Mouse (Mus musculus): ENCODE data around the gene C1qa. TPM values are rescaled to one million over a fixed set of nuclear protein-coding genes. Genes with fewer than 3 reads are reported as not detected.
A peak's percentile ranks its signal among the peaks of the same experiment; 100 is the strongest.

Gene C1qa
- polyA plus RNA-seq (2015; fragmentation: Nextera tagmentation; extraction: Ambion mirVana), result 31.9 and 35.0 TPM in 2 replicates

DNA sequence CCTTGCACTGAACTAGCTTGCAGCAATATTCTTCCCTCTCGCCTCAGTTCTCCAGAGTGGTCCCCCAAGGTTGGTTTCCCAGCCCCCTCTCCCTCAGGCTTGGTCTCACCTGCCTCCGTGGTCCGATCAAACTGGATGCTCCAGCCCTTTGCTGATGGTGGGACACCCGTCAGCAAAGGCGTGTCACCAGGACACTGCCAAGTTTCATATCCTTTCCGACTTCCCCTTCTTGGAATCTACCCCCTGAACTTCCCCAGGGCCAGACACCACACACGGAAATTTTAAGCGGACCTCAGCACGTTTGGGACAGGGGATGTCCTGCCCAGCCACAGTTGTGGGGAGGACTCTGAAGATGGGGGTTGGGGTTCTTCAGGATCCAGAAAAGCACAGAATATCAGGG lies at the start of gene C1qa:
Gene C1qa (minus strand): TSS at position 167 of the 400 bp plus-strand sequence.
- Histone ChIP-seq H3K9me3 (replicated peaks) (no peaks in the 10 kb centered on the region), H3K9ac (no peak within 1 kb of the TSS), H3K27ac (no peak within 1 kb of the TSS), H3K4me2 (no peak within 1 kb of the TSS), H3K27me3 (peaks cover 43% of the 10 kb centered on the region), H3K4me1 (replicated peaks) (no peaks in the 10 kb centered on the region), H3K36me3 (no peaks in the 10 kb centered on the region), H3K4me3 (replicated peaks) (no peak within 1 kb of the TSS)
- no peak for DNase-seq
- 49% methylated on average over 9 of the region's 9 CpGs for WGBS (ENCODE audit: insufficient replicate concordance)
- ATAC-seq (ENCODE audit: low read depth), result no peak

GRCm38 (mm10) chr4:136945397-136945796 lies 46.8 kb upstream of the C1qa start:
- H3K4me1 ChIP-seq (replicated peaks), result no peaks in the 10 kb centered on the region
- DNase-seq, result no peak
- 53% methylated on average over 17 of the region's 17 CpGs for WGBS (ENCODE audit: insufficient replicate concordance)
- no peaks in the 10 kb centered on the region for H3K36me3 ChIP-seq
- no peak overlapping the region for H3K9ac ChIP-seq
- H3K4me3 ChIP-seq (replicated peaks), result no peak overlapping the region
- no peak for ATAC-seq (ENCODE audit: low read depth)
- H3K27ac ChIP-seq, result no peak overlapping the region
- H3K9me3 ChIP-seq (replicated peaks), result no peaks in the 10 kb centered on the region
- no peak overlapping the region for H3K4me2 ChIP-seq
- H3K27me3 ChIP-seq, result peaks cover 59% of the 10 kb centered on the region

- no peak overlapping the region for H3K4me2 ChIP-seq
- ATAC-seq (ENCODE audit: low read depth), result no peak
- no peak overlapping the region for H3K9ac ChIP-seq
- WGBS (ENCODE audit: insufficient replicate concordance), result 65% methylated on average over 11 of the region's 11 CpGs
- no peaks in the 10 kb centered on the region for H3K4me1 ChIP-seq (replicated peaks)
- no peak overlapping the region for H3K27ac ChIP-seq
- H3K27me3 ChIP-seq, result peaks cover 59% of the 10 kb centered on the region
- DNase-seq, result no peak
- H3K36me3 ChIP-seq, result no peaks in the 10 kb centered on the region
- H3K4me3 ChIP-seq (replicated peaks), result no peak overlapping the region
- no peaks in the 10 kb centered on the region for H3K9me3 ChIP-seq (replicated peaks)
Observed at GRCm38 (mm10) chr4:136944558-136945350, 46.2 kb upstream of the C1qa start.

DNA sequence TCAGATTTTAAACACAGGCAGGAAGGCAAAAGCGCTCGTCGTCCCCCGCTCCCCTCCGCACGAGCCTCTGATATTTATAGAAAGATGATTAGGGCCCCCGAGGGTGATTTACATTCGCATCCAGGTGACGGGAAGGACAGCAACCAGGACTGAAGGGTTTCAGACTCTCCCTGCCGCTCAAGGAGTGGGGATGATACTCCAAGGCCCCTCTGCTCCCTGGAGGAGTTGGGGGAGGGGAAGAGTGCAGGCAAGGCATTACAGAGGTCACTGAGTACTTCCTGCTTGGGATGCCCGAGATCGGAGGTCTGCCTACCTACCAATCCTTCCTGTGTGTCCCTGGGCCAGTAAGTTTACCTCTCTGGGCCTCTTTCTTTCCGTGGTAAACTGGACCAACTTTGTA lies 44.6 kb upstream of the C1qa start:
- no peak overlapping the region for H3K9ac ChIP-seq
- no peaks in the 10 kb centered on the region for H3K36me3 ChIP-seq
- no peaks in the 10 kb centered on the region for H3K4me1 ChIP-seq (replicated peaks)
- H3K9me3 ChIP-seq (replicated peaks), result no peaks in the 10 kb centered on the region
- H3K27ac ChIP-seq, result no peak overlapping the region
- no peak overlapping the region for H3K4me3 ChIP-seq (replicated peaks)
- peaks cover 59% of the 10 kb centered on the region for H3K27me3 ChIP-seq
- DNase-seq (no peak), ATAC-seq (ENCODE audit: low read depth) (no peak)
- H3K4me2 ChIP-seq, result no peak overlapping the region
- WGBS (ENCODE audit: insufficient replicate concordance), result 19% methylated on average over 13 of the region's 13 CpGs

DNA sequence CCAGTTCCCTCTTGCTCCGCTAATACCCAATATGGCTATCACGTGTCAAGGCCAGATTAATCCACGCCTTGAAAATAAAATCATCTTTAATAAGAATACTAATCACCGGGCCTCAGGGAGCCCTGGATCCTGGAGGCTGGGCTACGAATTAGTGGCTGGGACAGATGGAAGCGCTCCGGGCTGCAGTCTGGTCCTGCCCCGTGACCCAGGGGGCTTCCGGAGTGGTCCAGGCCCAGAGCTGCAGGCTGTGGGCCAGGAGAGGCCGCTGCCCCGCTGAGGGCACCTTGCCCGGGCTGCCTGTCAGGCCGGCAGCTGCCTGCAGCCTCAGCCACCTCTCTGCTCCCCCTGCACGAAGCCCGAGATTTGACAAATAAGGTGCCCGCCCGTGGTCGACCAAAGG lies 44.2 kb upstream of the C1qa start:
- DNase-seq (no peak), ATAC-seq (ENCODE audit: low read depth) (no peak)
- no peak overlapping the region for H3K27ac ChIP-seq
- no peak overlapping the region for H3K9ac ChIP-seq
- no peaks in the 10 kb centered on the region for H3K36me3 ChIP-seq
- no peak overlapping the region for H3K4me3 ChIP-seq (replicated peaks)
- H3K4me1 ChIP-seq (replicated peaks), result no peaks in the 10 kb centered on the region
- WGBS (ENCODE audit: insufficient replicate concordance), result 28% methylated on average over 18 of the region's 18 CpGs
- H3K4me2 ChIP-seq, result no peak overlapping the region
- no peaks in the 10 kb centered on the region for H3K9me3 ChIP-seq (replicated peaks)
- peaks cover 57% of the 10 kb centered on the region for H3K27me3 ChIP-seq

GRCm38 (mm10) chr4:136937935-136938334 lies 39.3 kb upstream of the C1qa start:
- DNase-seq (no peak), ATAC-seq (ENCODE audit: low read depth) (no peak)
- 64% methylated on average over 5 of the region's 5 CpGs for WGBS (ENCODE audit: insufficient replicate concordance)
- H3K4me3 ChIP-seq (replicated peaks), result no peak overlapping the region
- H3K27me3 ChIP-seq, result peaks cover 22% of the 10 kb centered on the region
- H3K36me3 ChIP-seq, result no peaks in the 10 kb centered on the region
- H3K4me2 ChIP-seq, result no peak overlapping the region
- peaks cover 13% of the 10 kb centered on the region for H3K4me1 ChIP-seq (replicated peaks)
- H3K27ac ChIP-seq, result no peak overlapping the region
- H3K9me3 ChIP-seq (replicated peaks), result no peaks in the 10 kb centered on the region
- H3K9ac ChIP-seq, result no peak overlapping the region

- Histone ChIP-seq H3K4me2 (no peak overlapping the region), H3K36me3 (no peaks in the 10 kb centered on the region), H3K9me3 (replicated peaks) (no peaks in the 10 kb centered on the region), H3K4me1 (replicated peaks) (peaks cover 13% of the 10 kb centered on the region), H3K27me3 (peaks cover 16% of the 10 kb centered on the region), H3K9ac (no peak overlapping the region), H3K4me3 (replicated peaks) (no peak overlapping the region), H3K27ac (no peak overlapping the region)
- 51% methylated on average over 4 of the region's 4 CpGs for WGBS (ENCODE audit: insufficient replicate concordance)
- DNase-seq (no peak), ATAC-seq (ENCODE audit: low read depth) (no peak)
Observed at GRCm38 (mm10) chr4:136937344-136937743, 38.7 kb upstream of the C1qa start.

- no peak overlapping the region for H3K9ac ChIP-seq
- ATAC-seq (ENCODE audit: low read depth) (peak; percentile 43; the same call in 1 of the 2 replicates), DNase-seq (no peak)
- H3K27ac ChIP-seq, result no peak overlapping the region
- H3K4me3 ChIP-seq (replicated peaks), result no peak overlapping the region
- WGBS (ENCODE audit: insufficient replicate concordance), result 43% methylated on average over 18 of the region's 18 CpGs
- peaks cover 3% of the 10 kb centered on the region; the same call in 1 of the 2 replicates for H3K27me3 ChIP-seq
- no peaks in the 10 kb centered on the region for H3K36me3 ChIP-seq
- peak overlapping the region; percentile 26; the same call in 1 of the 2 replicates for H3K4me2 ChIP-seq
- H3K9me3 ChIP-seq (replicated peaks), result no peaks in the 10 kb centered on the region
- H3K4me1 ChIP-seq (replicated peaks), result peaks cover 32% of the 10 kb centered on the region
Observed at GRCm38 (mm10) chr4:136934746-136935613, 36.4 kb upstream of the C1qa start.

DNA sequence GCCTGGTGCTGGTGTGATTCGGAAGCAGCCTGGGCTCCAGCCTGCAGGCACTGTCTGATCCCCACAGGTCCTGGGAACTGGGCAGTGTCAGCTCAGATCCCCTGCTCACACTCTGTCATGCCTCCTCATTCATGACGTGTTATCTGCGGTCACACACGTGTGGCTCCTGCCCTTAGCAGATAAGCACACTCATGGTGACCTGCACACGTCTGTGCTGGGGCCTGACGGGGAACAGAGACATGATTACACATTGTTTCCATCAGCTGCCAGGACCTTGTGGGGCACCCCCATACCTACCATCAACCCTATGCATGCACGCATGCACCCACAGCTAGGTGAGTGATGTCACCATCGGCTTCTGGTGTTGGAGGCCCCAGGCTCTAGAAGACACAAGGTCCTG lies 31.9 kb upstream of the C1qa start:
- WGBS (ENCODE audit: insufficient replicate concordance), result 47% methylated on average over 8 of the region's 8 CpGs
- H3K9ac ChIP-seq, result peak overlapping the region; percentile 26; the same call in 1 of the 2 replicates
- peak overlapping the region; percentile 29 for H3K4me2 ChIP-seq
- H3K4me1 ChIP-seq (replicated peaks), result peaks cover 42% of the 10 kb centered on the region
- no peak overlapping the region for H3K4me3 ChIP-seq (replicated peaks)
- H3K27me3 ChIP-seq, result peaks cover 26% of the 10 kb centered on the region
- peak overlapping the region; percentile 79 for H3K27ac ChIP-seq
- no peaks in the 10 kb centered on the region for H3K9me3 ChIP-seq (replicated peaks)
- ATAC-seq (ENCODE audit: low read depth) (peak; percentile 96), DNase-seq (peak; percentile 66)
- no peaks in the 10 kb centered on the region for H3K36me3 ChIP-seq

DNA sequence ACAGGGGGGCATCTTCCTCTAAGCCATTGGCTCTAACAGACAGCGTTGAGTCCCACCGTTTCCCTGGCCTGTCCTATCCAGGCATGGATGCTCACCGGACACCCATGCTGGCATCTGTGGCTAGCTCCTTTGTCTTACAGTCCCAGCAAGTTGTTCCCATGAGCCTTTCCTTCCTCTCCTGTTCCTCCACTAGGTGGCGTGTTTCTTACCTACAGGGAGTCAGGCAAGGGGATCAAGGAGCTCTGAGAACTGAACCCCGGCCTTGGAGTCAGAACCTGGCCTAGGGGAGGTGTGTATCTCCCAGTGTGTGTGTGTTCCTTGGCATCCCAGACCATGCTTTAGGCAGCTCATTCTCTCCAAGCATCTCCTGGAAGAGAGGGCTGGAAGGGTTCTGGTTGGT lies 30.3 kb upstream of the C1qa start:
- H3K27ac ChIP-seq, result no peak overlapping the region
- H3K27me3 ChIP-seq, result peaks cover 30% of the 10 kb centered on the region
- no peak overlapping the region for H3K4me2 ChIP-seq
- WGBS (ENCODE audit: insufficient replicate concordance), result 14% methylated on average over 5 of the region's 5 CpGs
- no peak for DNase-seq
- no peaks in the 10 kb centered on the region for H3K36me3 ChIP-seq
- no peak overlapping the region for H3K4me3 ChIP-seq (replicated peaks)
- H3K9me3 ChIP-seq (replicated peaks), result no peaks in the 10 kb centered on the region
- ATAC-seq (ENCODE audit: low read depth), result no peak
- H3K4me1 ChIP-seq (replicated peaks), result peaks cover 29% of the 10 kb centered on the region
- H3K9ac ChIP-seq, result no peak overlapping the region

DNA sequence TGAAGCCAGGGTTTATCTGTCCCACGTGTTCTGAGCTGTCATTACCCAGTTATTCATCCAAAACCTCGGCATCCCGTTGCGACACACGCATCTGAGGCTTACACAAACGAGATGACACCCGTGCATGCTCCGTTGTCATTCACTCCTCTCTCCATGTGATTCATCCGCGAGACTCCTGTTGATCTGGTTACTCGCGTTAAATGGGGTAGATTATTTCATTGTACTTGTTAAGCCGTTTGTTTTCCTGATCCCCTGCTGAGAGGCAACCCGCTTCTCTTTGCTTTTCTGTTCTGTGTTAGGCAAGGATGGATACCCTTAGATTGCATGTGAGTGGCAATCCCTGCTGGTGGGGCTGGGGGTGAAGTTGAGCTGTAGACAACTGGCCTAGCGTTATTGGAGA lies 27.2 kb upstream of the C1qa start:
- Histone ChIP-seq H3K27ac (no peak overlapping the region), H3K4me3 (replicated peaks) (no peak overlapping the region), H3K4me2 (no peak overlapping the region), H3K4me1 (replicated peaks) (peaks cover 18% of the 10 kb centered on the region), H3K9ac (no peak overlapping the region), H3K36me3 (no peaks in the 10 kb centered on the region), H3K9me3 (replicated peaks) (no peaks in the 10 kb centered on the region), H3K27me3 (peaks cover 26% of the 10 kb centered on the region)
- 22% methylated on average over 15 of the region's 15 CpGs for WGBS (ENCODE audit: insufficient replicate concordance)
- no peak for DNase-seq
- no peak for ATAC-seq (ENCODE audit: low read depth)

Data from liver, embryonic 13.5 days (tissue).